Mouse (Mus musculus) liver (tissue): ENCODE measurements at regions not wholly inside any gene's neighbourhood (a gene's known extent, or its start where the extent isn't known, plus 50 kb on each side); places are given as distances from the start of the nearest gene placed in this dataset.
A peak's percentile ranks its signal among the peaks of the same experiment; 100 is the strongest.

Experiments
- DNase-seq: peaks from one replicate; pipeline ENCODE4 v3.0.0-alpha.2; 2020; ENCODE audit warnings: mixed read lengths

- DNase-seq = no peak
These were observed 120.7 kb upstream of the Zc3h12c start for GRCm38 (mm10) chr9:52289069-52289468.

- no peak for DNase-seq
These were observed 119.4 kb upstream of the Zc3h12c start for GRCm38 (mm10) chr9:52287761-52288275.

- peak; percentile 38 for DNase-seq
These were observed 118.9 kb upstream of the Zc3h12c start for GRCm38 (mm10) chr9:52287246-52287651.

GRCm38 (mm10) chr9:52286104-52286503 lies 117.7 kb upstream of the Zc3h12c start:
- DNase-seq = no peak

GRCm38 (mm10) chr9:52283558-52283957 lies 115.2 kb upstream of the Zc3h12c start:
- DNase-seq = no peak

- DNase-seq = no peak
These were observed 112.6 kb upstream of the Zc3h12c start for GRCm38 (mm10) chr9:52280995-52281394.

GRCm38 (mm10) chr9:52280556-52280955 lies 112.2 kb upstream of the Zc3h12c start:
- no peak for DNase-seq

GRCm38 (mm10) chr9:52278701-52279023 lies 110.3 kb upstream of the Zc3h12c start:
- DNase-seq = no peak

- no peak for DNase-seq
These were observed 109.8 kb upstream of the Zc3h12c start for GRCm38 (mm10) chr9:52277954-52278700.

- no peak for DNase-seq
These were observed 105.6 kb upstream of the Zc3h12c start for GRCm38 (mm10) chr9:52273994-52274393.

GRCm38 (mm10) chr9:52272668-52273067 lies 104.3 kb upstream of the Zc3h12c start:
- no peak for DNase-seq

GRCm38 (mm10) chr9:52271345-52272116 lies 103.2 kb upstream of the Zc3h12c start:
- no peak for DNase-seq

GRCm38 (mm10) chr9:52261538-52261937 lies 93.2 kb upstream of the Zc3h12c start:
- no peak for DNase-seq

GRCm38 (mm10) chr9:52259459-52259858 lies 91.1 kb upstream of the Zc3h12c start:
- DNase-seq = no peak

GRCm38 (mm10) chr9:52255692-52256091 lies 87.3 kb upstream of the Zc3h12c start:
- no peak for DNase-seq

- DNase-seq = no peak
These were observed 86.1 kb upstream of the Zc3h12c start for GRCm38 (mm10) chr9:52254475-52254874.

GRCm38 (mm10) chr9:52251455-52251854 lies 83.1 kb upstream of the Zc3h12c start:
- DNase-seq = no peak

GRCm38 (mm10) chr9:52246712-52247111 lies 78.3 kb upstream of the Zc3h12c start:
- DNase-seq = no peak

- DNase-seq = no peak
These were observed 75.7 kb upstream of the Zc3h12c start for GRCm38 (mm10) chr9:52244081-52244480.

- DNase-seq = no peak
These were observed 74.7 kb upstream of the Zc3h12c start for GRCm38 (mm10) chr9:52243032-52243431.

GRCm38 (mm10) chr9:52241577-52241976 lies 73.2 kb upstream of the Zc3h12c start:
- DNase-seq = no peak

GRCm38 (mm10) chr9:52240585-52241320 lies 72.4 kb upstream of the Zc3h12c start:
- no peak for DNase-seq

GRCm38 (mm10) chr9:52234775-52235174 lies 66.4 kb upstream of the Zc3h12c start:
- no peak for DNase-seq
